Mouse (Mus musculus) lung, adult 2 months (tissue): ENCODE data around the gene Ankrd55. TPM values are rescaled to one million over a fixed set of nuclear protein-coding genes. Genes with fewer than 3 reads are reported as not detected.

Experiments
- DNase-seq: peaks from one replicate; pipeline ENCODE4 v3.0.0; 2022
- H3K4me1 ChIP-seq: fragments of 200-500 bp; 2 replicates; pipeline ENCODE4 v1.6.1; 2011; ENCODE audit warnings: low read length; ENCODE audit not compliant: control insufficient read depth, insufficient read depth
- H3K4me3 ChIP-seq: fragments of 200-500 bp; replicated peaks from 2 replicates; pipeline ENCODE3; 2011; ENCODE audit warnings: low read depth, mild to moderate bottlenecking, control low read depth, low read length; ENCODE audit errors: extremely low read depth
- CTCF ChIP-seq: fragments of 200-500 bp; IDR thresholded peaks from 2 replicates; pipeline ENCODE4 v1.5.1; 2011; ENCODE audit warnings: mild to moderate bottlenecking, low read length, control low read depth; ENCODE audit not compliant: insufficient read depth
- POLR2A ChIP-seq: fragments of 200-500 bp; IDR thresholded peaks from 2 replicates; pipeline ENCODE4 v1.6.1; 2011; ENCODE audit warnings: low read depth, mild to moderate bottlenecking, control low read depth, low read length, borderline replicate concordance; ENCODE audit errors: extremely low read depth
- WGBS: fragments of 180-500 bp; shearing (Covaris S2); methylation state at CpG from one replicate; pipeline ENCODE4 v1.1.7; 2018; 5-methylcytosine and 5-hydroxymethylcytosine counted together
- polyA plus RNA-seq: library from polyadenylated mRNA; depleted of rRNA; stranded (reverse); fragments of >200 nt; gene quantifications from 2 replicates; pipeline ENCODE4 v1.2.3, GENCODE M21; 2012

Ankrd55 gene
- polyA plus RNA-seq, 1 experiment: 0.15 TPM

- TF ChIP-seq CTCF (no peak), POLR2A (no peak)
- Histone ChIP-seq H3K4me3 (no peak overlapping the region), H3K4me1 (no peaks in the 10 kb centered on the region)
- no peak for DNase-seq
- 66% methylated on average over 10 of the region's 10 CpGs for WGBS
Observed at GRCm38 (mm10) chr13:112258478-112258877, 29.8 kb upstream of the Ankrd55 start.

DNA sequence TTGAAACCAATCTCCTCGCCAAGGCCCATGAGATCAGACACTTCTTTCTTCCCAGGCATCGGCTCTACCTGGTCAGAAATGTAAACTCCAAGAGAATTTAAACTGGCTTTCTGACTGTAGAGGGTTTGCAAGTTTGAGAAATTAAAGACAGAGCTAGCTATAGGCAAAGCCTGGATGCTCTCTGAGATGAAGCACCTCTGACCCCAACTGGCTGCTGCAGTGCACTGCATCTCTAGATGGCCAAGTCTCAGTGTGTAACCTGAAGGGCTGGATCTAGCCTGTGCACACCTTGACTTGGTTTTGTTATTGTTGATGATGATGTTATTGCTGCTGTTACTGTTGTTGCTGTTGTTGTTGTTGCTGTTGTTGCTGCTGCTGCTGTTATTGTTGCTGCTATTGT, 28.9 kb upstream of the Ankrd55 start:
- no peaks in the 10 kb centered on the region for H3K4me1 ChIP-seq
- 24% methylated on average over 2 of the region's 2 CpGs for WGBS
- TF ChIP-seq POLR2A (no peak), CTCF (peak; percentile 98)
- H3K4me3 ChIP-seq: no peak overlapping the region
- DNase-seq: peak; percentile 54

GRCm38 (mm10) chr13:112264666-112265065, 23.6 kb upstream of the Ankrd55 start:
- no peak for DNase-seq
- TF ChIP-seq POLR2A (no peak), CTCF (peak; percentile 62)
- 7% methylated on average over 4 of the region's 4 CpGs for WGBS
- Histone ChIP-seq H3K4me3 (no peak overlapping the region), H3K4me1 (no peaks in the 10 kb centered on the region)

- Histone ChIP-seq H3K4me3 (no peak overlapping the region), H3K4me1 (no peaks in the 10 kb centered on the region)
- WGBS: 26% methylated on average over 5 of the region's 5 CpGs
- no peak for DNase-seq
- TF ChIP-seq CTCF: peak; percentile 16; the same call in 1 of the 2 replicates
- no peak for TF ChIP-seq POLR2A
Observed at GRCm38 (mm10) chr13:112271901-112272537, 16.2 kb upstream of the Ankrd55 start.

DNA sequence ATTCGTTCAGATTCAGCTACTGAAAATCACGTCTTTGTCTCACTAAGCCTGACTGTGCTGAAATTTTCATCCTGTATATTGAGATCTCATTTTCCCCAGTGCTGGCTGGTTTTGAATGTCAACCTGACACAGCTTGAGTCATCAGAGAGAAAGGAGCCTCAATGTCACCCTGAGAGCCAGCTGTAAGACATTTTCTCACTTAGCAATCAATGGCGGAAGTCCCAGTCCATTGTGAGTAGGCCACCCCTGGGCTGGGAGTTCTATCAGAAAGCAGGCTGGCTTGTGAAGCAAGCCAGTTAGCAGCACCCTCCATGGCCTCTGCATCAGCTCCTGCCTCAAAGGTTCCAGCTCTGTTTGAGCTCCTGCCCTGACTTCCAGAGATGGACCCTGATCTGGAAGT, 13.6 kb upstream of the Ankrd55 start:
- no peak for TF ChIP-seq POLR2A
- TF ChIP-seq CTCF: no peak
- DNase-seq: no peak
- H3K4me3 ChIP-seq: no peak overlapping the region
- no peaks in the 10 kb centered on the region for H3K4me1 ChIP-seq
- WGBS: 83% methylated on average over 3 of the region's 3 CpGs

DNA sequence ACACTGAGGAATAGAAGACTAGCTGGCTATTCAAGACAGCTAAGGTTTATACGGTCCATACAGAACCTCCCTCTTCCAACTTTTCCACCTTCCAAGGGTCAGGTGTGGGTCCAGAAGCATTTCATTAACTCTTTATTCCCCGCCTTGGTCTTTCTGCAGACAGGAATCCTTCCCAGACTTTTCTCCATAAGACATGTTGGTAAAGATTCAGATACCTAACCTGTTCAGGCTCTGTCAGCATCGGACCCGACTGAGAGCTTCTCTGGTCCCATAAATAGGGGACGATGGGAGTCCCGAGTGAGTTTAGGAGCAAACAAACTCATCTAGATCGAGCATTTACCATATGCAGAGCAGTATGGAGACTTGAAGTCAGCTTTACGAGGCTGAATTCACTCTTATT, 12.3 kb upstream of the Ankrd55 start:
- Histone ChIP-seq H3K4me1 (no peaks in the 10 kb centered on the region), H3K4me3 (no peak overlapping the region)
- no peak for DNase-seq
- no peak for TF ChIP-seq POLR2A
- TF ChIP-seq CTCF: no peak
- WGBS: 86% methylated on average over 8 of the region's 8 CpGs

DNA sequence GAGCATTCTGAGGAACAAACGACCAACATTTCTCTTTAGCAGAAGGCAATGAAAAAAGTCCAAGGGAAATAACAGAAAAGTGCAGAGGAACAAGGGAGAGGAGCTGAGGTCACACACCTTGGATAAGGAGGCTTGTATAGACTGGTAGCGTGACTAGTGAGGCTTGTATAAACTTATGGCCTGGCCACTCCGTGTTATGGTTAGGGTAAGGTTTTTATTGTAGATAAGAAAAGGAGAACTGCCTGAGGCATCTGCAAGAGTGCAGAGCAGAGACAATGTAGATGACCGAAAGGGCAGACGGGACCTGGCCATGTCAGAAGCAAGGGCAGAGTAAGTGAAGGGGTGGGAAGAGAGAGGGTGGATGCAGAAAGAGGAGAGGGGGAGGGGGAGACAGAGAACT, 10.7 kb upstream of the Ankrd55 start:
- Histone ChIP-seq H3K4me3 (no peak overlapping the region), H3K4me1 (no peaks in the 10 kb centered on the region)
- DNase-seq: no peak
- 60% methylated on average over 5 of the region's 5 CpGs for WGBS
- TF ChIP-seq POLR2A: no peak
- TF ChIP-seq CTCF: no peak

DNA sequence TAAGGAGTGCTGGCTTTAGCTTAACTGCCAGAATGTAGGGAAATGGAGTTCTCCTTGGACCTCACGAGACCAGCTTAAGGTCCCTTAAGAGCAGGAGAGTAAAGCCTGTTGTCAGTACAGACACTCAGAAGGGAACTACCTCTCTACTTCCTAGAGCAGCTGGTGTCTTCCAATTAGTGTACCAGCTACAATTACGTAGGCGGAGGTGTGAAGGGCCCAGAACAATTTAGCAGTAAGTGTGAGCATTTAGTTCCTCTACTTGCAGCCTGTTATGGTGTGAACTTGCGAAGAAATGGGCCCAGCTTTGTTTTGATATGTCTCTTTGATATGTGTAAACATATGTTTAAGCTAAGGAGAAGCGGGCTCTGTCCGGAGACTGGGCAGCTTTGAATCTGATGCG, 10.0 kb upstream of the Ankrd55 start:
- no peak overlapping the region for H3K4me3 ChIP-seq
- 75% methylated on average over 7 of the region's 7 CpGs for WGBS
- no peak for DNase-seq
- H3K4me1 ChIP-seq: no peaks in the 10 kb centered on the region
- TF ChIP-seq CTCF (no peak), POLR2A (no peak)

DNA sequence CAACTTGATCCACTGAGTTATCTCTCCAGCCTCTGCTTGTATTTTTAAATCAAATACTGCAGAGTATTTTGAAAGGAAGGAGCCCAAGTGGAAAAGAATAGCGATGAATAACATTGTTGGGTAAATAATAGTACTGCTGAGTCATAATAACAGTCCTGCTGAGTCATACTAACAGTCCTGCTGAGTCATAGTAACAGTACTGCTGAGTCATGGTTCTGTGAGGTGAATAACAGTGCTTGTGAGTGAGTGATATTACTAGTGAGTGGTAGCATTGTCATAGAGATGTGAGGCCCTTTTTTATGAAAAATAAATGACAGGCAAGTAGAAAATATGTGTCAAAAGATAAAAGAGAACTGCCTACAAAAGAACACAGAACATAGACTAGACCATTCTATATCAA, 1.1 kb upstream of the Ankrd55 start:
- TF ChIP-seq CTCF (no peak), POLR2A (no peak)
- no peaks in the 10 kb centered on the region for H3K4me1 ChIP-seq
- WGBS: 67% methylated on average over 1 of the region's 1 CpGs
- DNase-seq: no peak
- no peak overlapping the region for H3K4me3 ChIP-seq

DNA sequence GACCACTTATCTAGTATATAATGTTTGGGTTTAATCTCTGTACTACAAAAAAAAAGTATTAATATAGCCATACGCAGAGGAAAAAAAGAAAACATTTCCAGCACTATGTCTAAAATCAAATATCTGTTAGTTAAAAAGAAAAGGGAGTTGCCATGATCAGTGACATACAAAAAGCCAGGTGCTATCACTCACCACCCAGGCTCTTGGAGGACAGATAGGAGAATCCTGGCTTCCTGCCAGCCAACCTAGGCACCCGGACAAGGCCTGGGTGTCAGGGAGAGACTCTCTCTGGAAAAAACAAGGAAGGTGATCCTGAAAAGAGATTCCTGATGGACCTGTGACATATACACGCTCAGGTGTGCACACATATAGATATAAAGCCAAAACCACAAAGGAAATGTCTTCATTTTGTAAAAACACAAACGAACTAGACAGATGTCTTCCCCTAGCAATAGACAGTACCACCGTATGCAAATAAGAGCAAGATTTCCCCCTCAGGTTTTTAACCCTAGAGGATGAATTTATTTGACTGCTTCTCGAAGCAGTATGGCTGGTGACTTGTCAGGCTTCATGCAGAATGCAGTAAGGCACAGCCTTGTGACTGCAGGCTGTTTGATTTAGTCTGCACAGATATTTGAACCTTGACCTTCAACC, 553 bp upstream of the Ankrd55 start:
- no peak for DNase-seq
- TF ChIP-seq CTCF (no peak), POLR2A (no peak)
- Histone ChIP-seq H3K4me1 (no peaks in the 10 kb centered on the region), H3K4me3 (no peak overlapping the region)
- 44% methylated on average over 6 of the region's 6 CpGs for WGBS

GRCm38 (mm10) chr13:112289338-112289737, 1.1 kb downstream of the Ankrd55 start:
- 66% methylated on average over 9 of the region's 9 CpGs for WGBS
- Histone ChIP-seq H3K4me1 (no peaks in the 10 kb centered on the region), H3K4me3 (no peak overlapping the region)
- TF ChIP-seq POLR2A: no peak
- TF ChIP-seq CTCF: no peak
- no peak for DNase-seq
